Mouse (Mus musculus) neural tube, embryonic 13.5 days (tissue): ENCODE results near the gene A3galt2. TPM values are rescaled to one million over a fixed set of nuclear protein-coding genes. Genes with fewer than 3 reads are reported as not detected.

Source experiments
- ATAC-seq: fragments of 200-750 bp; cut with Nextera tagmentation; 2 replicates; pipeline ENCODE4 v1.8.0; 2017; ENCODE audit warnings: low read depth, mild to moderate bottlenecking, moderate TSS enrichment, moderate library complexity
- H3K27ac ChIP-seq: fragments of 300-500 bp; sonication (generic); replicated peaks from 2 replicates; pipeline ENCODE4 v1.5.1; 2015; ENCODE audit warnings: moderate library complexity, mild to moderate bottlenecking, inconsistent platforms
- H3K27me3 ChIP-seq: fragments of 300-500 bp; sonication (generic); 2 replicates; pipeline ENCODE4 v1.6.1; 2015; ENCODE audit warnings: mild to moderate bottlenecking, inconsistent platforms
- H3K36me3 ChIP-seq: fragments of 300-500 bp; sonication (generic); 2 replicates; pipeline ENCODE4 v1.6.1; 2015; ENCODE audit warnings: mild to moderate bottlenecking, inconsistent platforms
- H3K4me1 ChIP-seq: fragments of 300-500 bp; sonication (generic); replicated peaks from 2 replicates; pipeline ENCODE4 v1.6.1; 2015; ENCODE audit warnings: inconsistent platforms
- H3K4me2 ChIP-seq: fragments of 300-500 bp; sonication (generic); 2 replicates; pipeline ENCODE4 v1.6.1; 2015; ENCODE audit warnings: inconsistent platforms, mild to moderate bottlenecking, moderate library complexity
- H3K4me3 ChIP-seq: fragments of 300-500 bp; sonication (generic); 2 replicates; pipeline ENCODE4 v1.5.1; 2015; ENCODE audit warnings: mild to moderate bottlenecking, inconsistent platforms
- H3K9ac ChIP-seq: fragments of 300-500 bp; sonication (generic); 2 replicates; pipeline ENCODE4 v1.6.1; 2015; ENCODE audit warnings: moderate library complexity, mild to moderate bottlenecking, inconsistent platforms
- H3K9me3 ChIP-seq: fragments of 300-500 bp; sonication (generic); 2 replicates; pipeline ENCODE4 v1.6.1; 2016; ENCODE audit warnings: inconsistent platforms
- WGBS: fragments of 180-500 bp; shearing (Covaris S2); methylation state at CpG from one replicate; pipeline ENCODE4 v1.1.7; 2015; 5-methylcytosine and 5-hydroxymethylcytosine counted together
- polyA plus RNA-seq: library from polyadenylated mRNA; unstranded; fragments of >200 nt; fragmentation: Nextera tagmentation; extraction: Ambion mirVana; gene quantifications from 2 replicates; pipeline ENCODE4 v1.2.1, GENCODE M21; 2015

A3galt2 gene
- polyA plus RNA-seq, result 0.46 and 0.70 TPM in 2 replicates

GRCm38 (mm10) chr4:128755064-128755463 is at the start of gene A3galt2:
Gene A3galt2 (plus strand): TSS chr4:128755364.
- H3K36me3 ChIP-seq, result peaks cover 53% of the 10 kb centered on the region
- WGBS, result 73% methylated on average over 3 of the region's 3 CpGs
- no peak for ATAC-seq
- no peak within 1 kb of the TSS for H3K4me2 ChIP-seq
- H3K9ac ChIP-seq, result no peak within 1 kb of the TSS
- H3K27me3 ChIP-seq, result no peaks in the 10 kb centered on the region
- no peaks in the 10 kb centered on the region; the same call in 1 of the 2 replicates for H3K4me1 ChIP-seq
- H3K27ac ChIP-seq, result peak within 1 kb of the TSS; percentile 20
- no peak within 1 kb of the TSS for H3K4me3 ChIP-seq
- H3K9me3 ChIP-seq, result no peaks in the 10 kb centered on the region

GRCm38 (mm10) chr4:128706626-128707025 is 48.5 kb upstream of the A3galt2 start:
- Histone ChIP-seq H3K27ac (no peak overlapping the region), H3K4me1 (peaks cover 41% of the 10 kb centered on the region)
- WGBS, result 36% methylated on average over 9 of the region's 9 CpGs

GRCm38 (mm10) chr4:128707384-128707783 is 47.8 kb upstream of the A3galt2 start:
- Histone ChIP-seq H3K9me3 (no peaks in the 10 kb centered on the region), H3K4me2 (no peak overlapping the region), H3K27ac (no peak overlapping the region), H3K27me3 (no peaks in the 10 kb centered on the region), H3K4me1 (peaks cover 45% of the 10 kb centered on the region), H3K36me3 (peaks cover 55% of the 10 kb centered on the region), H3K4me3 (no peak overlapping the region), H3K9ac (no peak overlapping the region)
- WGBS, result 63% methylated on average over 4 of the region's 4 CpGs
- no peak for ATAC-seq

More at GRCm38 (mm10) chr4:128706626-128707025, 48.5 kb upstream of the A3galt2 start:
- no peak for ATAC-seq
- H3K4me2 ChIP-seq, result no peak overlapping the region
- no peaks in the 10 kb centered on the region for H3K27me3 ChIP-seq
- H3K36me3 ChIP-seq, result peaks cover 49% of the 10 kb centered on the region
- no peaks in the 10 kb centered on the region for H3K9me3 ChIP-seq
- no peak overlapping the region for H3K9ac ChIP-seq
- no peak overlapping the region for H3K4me3 ChIP-seq

- 69% methylated on average over 15 of the region's 15 CpGs for WGBS
- Histone ChIP-seq H3K4me1 (peaks cover 57% of the 10 kb centered on the region), H3K36me3 (peaks cover 57% of the 10 kb centered on the region), H3K27ac (0 out of 2 replicates have a peak overlapping the region, but pooled peaks have one; percentile 18), H3K27me3 (no peaks in the 10 kb centered on the region), H3K9ac (peak overlapping the region; percentile 34; the same call in 1 of the 2 replicates), H3K4me3 (no peak overlapping the region), H3K4me2 (no peak overlapping the region), H3K9me3 (no peaks in the 10 kb centered on the region)
- ATAC-seq, result no peak
Measured at GRCm38 (mm10) chr4:128709061-128709780, 45.9 kb upstream of the A3galt2 start.

GRCm38 (mm10) chr4:128709781-128710166 is 45.4 kb upstream of the A3galt2 start:
- Histone ChIP-seq H3K9me3 (no peaks in the 10 kb centered on the region), H3K9ac (peak overlapping the region; percentile 34; the same call in 1 of the 2 replicates), H3K27me3 (no peaks in the 10 kb centered on the region), H3K36me3 (peaks cover 57% of the 10 kb centered on the region), H3K4me2 (no peak overlapping the region), H3K27ac (peak overlapping the region; percentile 18; the same call in 1 of the 2 replicates), H3K4me3 (no peak overlapping the region), H3K4me1 (peaks cover 62% of the 10 kb centered on the region)
- 87% methylated on average over 12 of the region's 12 CpGs for WGBS
- ATAC-seq, result no peak

GRCm38 (mm10) chr4:128710286-128710685 is 44.9 kb upstream of the A3galt2 start:
- Histone ChIP-seq H3K27ac (no peak overlapping the region; the same call in 1 of the 2 replicates), H3K4me1 (peaks cover 68% of the 10 kb centered on the region), H3K36me3 (peaks cover 53% of the 10 kb centered on the region), H3K9ac (peak overlapping the region; percentile 47; the same call in 1 of the 2 replicates), H3K9me3 (no peaks in the 10 kb centered on the region), H3K27me3 (no peaks in the 10 kb centered on the region), H3K4me2 (no peak overlapping the region), H3K4me3 (no peak overlapping the region)
- WGBS, result 77% methylated on average over 6 of the region's 6 CpGs
- no peak for ATAC-seq

GRCm38 (mm10) chr4:128710800-128711199 is 44.4 kb upstream of the A3galt2 start:
- Histone ChIP-seq H3K4me1 (peaks cover 73% of the 10 kb centered on the region), H3K27ac (peak overlapping the region; percentile 54; the same call in 1 of the 2 replicates), H3K27me3 (no peaks in the 10 kb centered on the region), H3K9ac (peak overlapping the region; percentile 31), H3K4me3 (no peak overlapping the region), H3K36me3 (peaks cover 49% of the 10 kb centered on the region), H3K9me3 (no peaks in the 10 kb centered on the region), H3K4me2 (no peak overlapping the region)
- no peak; the same call in 1 of the 2 replicates for ATAC-seq
- WGBS, result 75% methylated on average over 9 of the region's 9 CpGs

- Histone ChIP-seq H3K9ac (peak overlapping the region; percentile 50; the same call in 1 of the 2 replicates), H3K27me3 (no peaks in the 10 kb centered on the region), H3K4me1 (peaks cover 73% of the 10 kb centered on the region), H3K4me2 (peak overlapping the region; percentile 50), H3K27ac (peak overlapping the region; percentile 65), H3K4me3 (peak overlapping the region; percentile 15; the same call in 1 of the 2 replicates), H3K9me3 (no peaks in the 10 kb centered on the region), H3K36me3 (peaks cover 43% of the 10 kb centered on the region)
- peak; percentile 55 for ATAC-seq
- 10% methylated on average over 24 of the region's 24 CpGs for WGBS
Measured at GRCm38 (mm10) chr4:128711455-128712135, 43.6 kb upstream of the A3galt2 start.

GRCm38 (mm10) chr4:128712136-128712655 is 43.0 kb upstream of the A3galt2 start:
- peak overlapping the region; percentile 65; the same call in 1 of the 2 replicates for H3K27ac ChIP-seq
- no peak for ATAC-seq
- H3K9me3 ChIP-seq, result no peaks in the 10 kb centered on the region
- H3K9ac ChIP-seq, result peak overlapping the region; percentile 50; the same call in 1 of the 2 replicates
- H3K27me3 ChIP-seq, result no peaks in the 10 kb centered on the region
- no peak overlapping the region for H3K4me3 ChIP-seq
- peaks cover 74% of the 10 kb centered on the region for H3K4me1 ChIP-seq
- H3K4me2 ChIP-seq, result peak overlapping the region; percentile 50
- peaks cover 37% of the 10 kb centered on the region for H3K36me3 ChIP-seq
- WGBS, result 66% methylated on average over 13 of the region's 13 CpGs

- H3K4me1 ChIP-seq, result peaks cover 82% of the 10 kb centered on the region
- H3K27ac ChIP-seq, result no peak overlapping the region
- no peaks in the 10 kb centered on the region for H3K27me3 ChIP-seq
- ATAC-seq, result no peak
- WGBS, result 83% methylated on average over 6 of the region's 6 CpGs
- no peaks in the 10 kb centered on the region for H3K9me3 ChIP-seq
- H3K36me3 ChIP-seq, result peaks cover 38% of the 10 kb centered on the region
- no peak overlapping the region for H3K4me3 ChIP-seq
- H3K4me2 ChIP-seq, result no peak overlapping the region
- 0 out of 2 replicates have a peak overlapping the region, but pooled peaks have one; percentile 50 for H3K9ac ChIP-seq
Measured at GRCm38 (mm10) chr4:128712941-128713340, 42.2 kb upstream of the A3galt2 start.

- under 1% methylated on average over 14 of the region's 14 CpGs for WGBS
- Histone ChIP-seq H3K4me2 (peak overlapping the region; percentile 41), H3K36me3 (peaks cover 19% of the 10 kb centered on the region; the same call in 1 of the 2 replicates), H3K9ac (peak overlapping the region; percentile 46), H3K27ac (peak overlapping the region; percentile 99), H3K27me3 (no peaks in the 10 kb centered on the region), H3K9me3 (no peaks in the 10 kb centered on the region), H3K4me1 (peaks cover 90% of the 10 kb centered on the region), H3K4me3 (no peak overlapping the region)
- peak; percentile 80 for ATAC-seq
Measured at GRCm38 (mm10) chr4:128715241-128716204, 39.6 kb upstream of the A3galt2 start.
